ENCODE assay signal across 17 mouse cellular contexts in the genomic region with DNA sequence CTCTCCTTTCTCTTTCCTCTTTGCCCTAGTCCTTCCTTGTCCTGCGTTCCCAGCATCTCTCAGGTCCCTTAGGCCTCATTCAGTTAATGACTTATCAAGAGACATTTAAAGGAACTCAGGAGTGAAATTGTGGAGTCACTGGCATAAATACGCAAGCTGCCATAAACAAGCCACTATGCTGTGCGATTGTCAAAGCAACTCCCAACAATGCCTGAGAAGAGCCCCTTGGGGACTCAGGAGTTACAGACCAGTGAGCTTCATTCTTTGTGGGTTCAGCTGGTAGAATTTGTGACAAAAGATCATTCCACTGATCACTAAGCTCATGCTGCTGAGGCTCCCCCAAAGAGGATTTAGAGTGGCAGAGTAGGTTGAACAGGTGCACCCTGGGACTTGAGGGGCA.
DNase-seq lines count a peak whose midpoint lies in the region; ATAC-seq and TF ChIP-seq lines count a peak whose summit lies in the region.
"Had no signal": no experiment of that assay in that cellular context is flagged by ENCODE, and none has a peak within 500 bp of the region (broad histone marks: within the 10 kb centered on the region; RNA-seq: fewer than 3 reads in every experiment).

No protein-coding gene starts in this region.

- no peak for TF ChIP-seq CTCF in midbrain, postnatal 0 days (IDR thresholded peaks at IDR 0.05)
- TF ChIP-seq CTCF in hindbrain, postnatal 0 days (IDR thresholded peaks at IDR 0.05; ENCODE audit: low read depth): no peak

- H3K9ac ChIP-seq in embryonic facial prominence, embryonic 14.5 days (ENCODE audit: low read depth, low read length): no peak overlapping the region
- no peak overlapping the region for H3K9ac ChIP-seq in midbrain, postnatal 0 days (replicated peaks; ENCODE audit: low read length, poor library complexity, severe bottlenecking)
- H3K9ac ChIP-seq in hindbrain, postnatal 0 days (replicated peaks; ENCODE audit: low read length): no peak overlapping the region
- H3K9ac ChIP-seq: forebrain, embryonic 15.5 days; heart, embryonic 15.5 days had no signal

- H3K27me3 ChIP-seq in embryonic facial prominence, embryonic 14.5 days (replicated peaks; ENCODE audit: control insufficient read depth, insufficient read depth, low read length): no peaks in the 10 kb centered on the region
- no peaks in the 10 kb centered on the region for H3K27me3 ChIP-seq in embryonic facial prominence, embryonic 10.5 days (replicated peaks; ENCODE audit: low read depth, poor library complexity, severe bottlenecking)
- H3K27me3 ChIP-seq in midbrain, postnatal 0 days (ENCODE audit: insufficient read depth, low read length): no peaks in the 10 kb centered on the region
- H3K27me3 ChIP-seq in midbrain, embryonic 10.5 days (ENCODE audit: low read depth, poor library complexity, severe bottlenecking): no peaks in the 10 kb centered on the region
- H3K27me3 ChIP-seq in hindbrain, postnatal 0 days (ENCODE audit: insufficient read depth, low read length): no peaks in the 10 kb centered on the region
- H3K27me3 ChIP-seq: forebrain, embryonic 15.5 days; heart, embryonic 15.5 days had no signal

- no peak overlapping the region for H3K4me3 ChIP-seq in embryonic facial prominence, embryonic 14.5 days (ENCODE audit: low read depth, low read length)
- H3K4me3 ChIP-seq in embryonic facial prominence, embryonic 10.5 days: no peak overlapping the region
- H3K4me3 ChIP-seq in midbrain, postnatal 0 days (ENCODE audit: low read depth, low read length): no peak overlapping the region
- H3K4me3 ChIP-seq in midbrain, embryonic 10.5 days: no peak overlapping the region
- H3K4me3 ChIP-seq in hindbrain, postnatal 0 days (ENCODE audit: low read length): no peak overlapping the region
- H3K4me3 ChIP-seq: forebrain, embryonic 15.5 days; heart, embryonic 10.5 days; heart, embryonic 15.5 days had no signal

- 72% methylated on average over 3 of the region's 3 CpGs for WGBS in embryonic facial prominence, embryonic 14.5 days
- 79% methylated on average over 3 of the region's 3 CpGs for WGBS in embryonic facial prominence, embryonic 10.5 days
- WGBS in midbrain, postnatal 0 days: 42% methylated on average over 3 of the region's 3 CpGs
- WGBS in midbrain, embryonic 10.5 days: 61% methylated on average over 3 of the region's 3 CpGs
- 38% methylated on average over 3 of the region's 3 CpGs for WGBS in hindbrain, postnatal 0 days

- H3K4me2 ChIP-seq in embryonic facial prominence, embryonic 14.5 days (ENCODE audit: low read depth, low read length): no peak overlapping the region
- no peak overlapping the region for H3K4me2 ChIP-seq in midbrain, postnatal 0 days (ENCODE audit: low read depth, low read length, poor library complexity, severe bottlenecking)
- no peak overlapping the region for H3K4me2 ChIP-seq in hindbrain, postnatal 0 days (ENCODE audit: low read depth, low read length)
- H3K4me2 ChIP-seq: forebrain, embryonic 15.5 days; heart, embryonic 15.5 days had no signal

- peak; percentile 18 for DNase-seq in embryonic facial prominence, embryonic 14.5 days (ENCODE audit: low spot score)
- no peak for DNase-seq in embryonic facial prominence, embryonic 10.5 days (ENCODE audit: low spot score)
- peak; percentile 72 for DNase-seq in midbrain, postnatal 0 days (ENCODE audit: low spot score)
- no peak for DNase-seq in midbrain, embryonic 10.5 days (ENCODE audit: low spot score)
- DNase-seq in hindbrain, postnatal 0 days (ENCODE audit: low spot score): peak; percentile 74
- DNase-seq in lung, adult 18-20 months: no peak
- DNase-seq: adrenal gland, postnatal 10 days; cerebellum, adult 18-20 months; cerebellum, adult 9-11 months; gastrocnemius, postnatal 36 days; heart, adult 18-20 months; heart, postnatal 14 days had no signal

- no peak overlapping the region for H3K27ac ChIP-seq in embryonic facial prominence, embryonic 14.5 days (replicated peaks; ENCODE audit: low read depth, low read length)
- H3K27ac ChIP-seq in embryonic facial prominence, embryonic 10.5 days (replicated peaks): no peak overlapping the region
- H3K27ac ChIP-seq in midbrain, postnatal 0 days (ENCODE audit: low read depth, low read length): no peak overlapping the region
- no peak overlapping the region for H3K27ac ChIP-seq in midbrain, embryonic 10.5 days (replicated peaks)
- no peak overlapping the region for H3K27ac ChIP-seq in hindbrain, postnatal 0 days
- H3K27ac ChIP-seq: forebrain, embryonic 15.5 days; heart, embryonic 10.5 days; heart, embryonic 15.5 days had no signal

- no peaks in the 10 kb centered on the region for H3K36me3 ChIP-seq in embryonic facial prominence, embryonic 14.5 days (ENCODE audit: control insufficient read depth, insufficient read depth, low read length)
- no peaks in the 10 kb centered on the region for H3K36me3 ChIP-seq in embryonic facial prominence, embryonic 10.5 days (replicated peaks)
- no peaks in the 10 kb centered on the region for H3K36me3 ChIP-seq in midbrain, postnatal 0 days (ENCODE audit: insufficient read depth, low read length)
- H3K36me3 ChIP-seq in midbrain, embryonic 10.5 days: no peaks in the 10 kb centered on the region
- no peaks in the 10 kb centered on the region for H3K36me3 ChIP-seq in hindbrain, postnatal 0 days (ENCODE audit: insufficient read depth, low read length)
- H3K36me3 ChIP-seq: forebrain, embryonic 15.5 days; heart, embryonic 10.5 days; heart, embryonic 15.5 days had no signal

- H3K9me3 ChIP-seq in embryonic facial prominence, embryonic 14.5 days (ENCODE audit: control insufficient read depth, low read length): no peaks in the 10 kb centered on the region
- H3K9me3 ChIP-seq in embryonic facial prominence, embryonic 10.5 days: no peaks in the 10 kb centered on the region
- H3K9me3 ChIP-seq in midbrain, postnatal 0 days (ENCODE audit: low read length): no peaks in the 10 kb centered on the region
- no peaks in the 10 kb centered on the region for H3K9me3 ChIP-seq in midbrain, embryonic 10.5 days (replicated peaks)
- no peaks in the 10 kb centered on the region for H3K9me3 ChIP-seq in hindbrain, postnatal 0 days (ENCODE audit: low read length)
- H3K9me3 ChIP-seq: forebrain, embryonic 15.5 days; heart, embryonic 10.5 days; heart, embryonic 15.5 days had no signal

- no peaks in the 10 kb centered on the region for H3K4me1 ChIP-seq in embryonic facial prominence, embryonic 14.5 days (ENCODE audit: control insufficient read depth, insufficient read depth, low read length)
- H3K4me1 ChIP-seq in embryonic facial prominence, embryonic 10.5 days: no peaks in the 10 kb centered on the region
- H3K4me1 ChIP-seq in midbrain, postnatal 0 days (ENCODE audit: insufficient read depth, low read length): no peaks in the 10 kb centered on the region
- 0 out of 2 replicates have a peak, but pooled peaks cover 5% of the 10 kb centered on the region for H3K4me1 ChIP-seq in midbrain, embryonic 10.5 days
- no peaks in the 10 kb centered on the region; the same call in 1 of the 2 replicates for H3K4me1 ChIP-seq in hindbrain, postnatal 0 days (ENCODE audit: insufficient read depth, low read length)
- H3K4me1 ChIP-seq: heart, embryonic 10.5 days; heart, embryonic 15.5 days had no signal

- no peak for ATAC-seq in embryonic facial prominence, embryonic 14.5 days (ENCODE audit: low read depth)
- ATAC-seq in midbrain, postnatal 0 days (ENCODE audit: low FRiP score): no peak
- peak; percentile 51 for ATAC-seq in hindbrain, postnatal 0 days
- no peak for ATAC-seq in granulocyte monocyte progenitor cell, adult 5-6 weeks (replicated peaks; ENCODE audit: poor library complexity, severe bottlenecking)
- ATAC-seq: forebrain, embryonic 15.5 days; inflammation-experienced regulatory T-cells, adult 6 months had no signal

Comparison
In these comparisons a context has a peak if more than half of its experiments do, and no peak if none do; other contexts are left out.
1. DNase-seq: peak in embryonic facial prominence, embryonic 14.5 days (single experiment), midbrain, postnatal 0 days (single experiment) and hindbrain, postnatal 0 days (single experiment); none in embryonic facial prominence, embryonic 10.5 days (single experiment), midbrain, embryonic 10.5 days (single experiment) and lung, adult 18-20 months (0 of 2).